Mouse (Mus musculus) thymus, adult 2 months (tissue): Measurements from ENCODE around the gene Gp2.

ENCODE experiments used
- CTCF ChIP-seq: fragments of 200-500 bp; IDR thresholded peaks from 2 replicates; pipeline ENCODE4 v1.5.1; 2012; ENCODE audit warnings: mild to moderate bottlenecking, control low read depth, low read length, moderate library complexity, borderline replicate concordance; ENCODE audit not compliant: control insufficient read depth, poor library complexity, insufficient read depth; ENCODE audit errors: extremely low read depth
- POLR2A ChIP-seq: fragments of 200-500 bp; IDR thresholded peaks from 2 replicates; pipeline ENCODE4 v1.6.1; 2012; ENCODE audit warnings: mild to moderate bottlenecking, low read length, control low read depth, moderate library complexity; ENCODE audit not compliant: control insufficient read depth, poor library complexity, insufficient read depth; ENCODE audit errors: extremely low read depth

GRCm38 (mm10) chr7:119490041-119490780 lies 31.1 kb upstream of the Gp2 start:
- TF ChIP-seq CTCF (no peak), POLR2A (no peak)
